Mouse (Mus musculus): ENCODE measurements around the gene Vac14. TPM values are rescaled to one million over a fixed set of nuclear protein-coding genes. Genes with fewer than 3 reads are reported as not detected.
A peak's percentile ranks its signal among the peaks of the same experiment; 100 is the strongest.
"Not testable (repeated sequence)": the region's sequence is repeated elsewhere in the genome, so short reads cannot be mapped to it uniquely, and the experiment has no call there.

Gene Vac14
- polyA plus RNA-seq, 1 experiment from 2014 or later, result 23.6 TPM

GRCm38 (mm10) chr8:110650838-110651237, 32.5 kb downstream of the Vac14 start:
- Histone ChIP-seq H3K4me3 (replicated peaks) (no peak overlapping the region), H3K9ac (replicated peaks) (no peak overlapping the region), H3K27ac (no peak overlapping the region), H3K27me3 (no peaks in the 10 kb centered on the region), H3K9me3 (no peaks in the 10 kb centered on the region), H3K4me2 (replicated peaks) (no peak overlapping the region), H3K36me3 (peaks cover 49% of the 10 kb centered on the region), H3K4me1 (replicated peaks) (peaks cover 12% of the 10 kb centered on the region; the same call in 1 of the 2 replicates)
- no peak for ATAC-seq
- 91% methylated on average over 9 of the region's 9 CpGs for WGBS

GRCm38 (mm10) chr8:110651847-110652246, 33.5 kb downstream of the Vac14 start:
- Histone ChIP-seq H3K27me3 (no peaks in the 10 kb centered on the region), H3K9me3 (no peaks in the 10 kb centered on the region), H3K9ac (replicated peaks) (no peak overlapping the region), H3K36me3 (peaks cover 48% of the 10 kb centered on the region), H3K27ac (no peak overlapping the region), H3K4me2 (replicated peaks) (no peak overlapping the region), H3K4me3 (replicated peaks) (no peak overlapping the region), H3K4me1 (replicated peaks) (peaks cover 12% of the 10 kb centered on the region; the same call in 1 of the 2 replicates)
- ATAC-seq, result no peak
- WGBS, result 91% methylated on average over 4 of the region's 4 CpGs

GRCm38 (mm10) chr8:110654075-110655060, 36.0 kb downstream of the Vac14 start:
- H3K36me3 ChIP-seq, result peaks cover 56% of the 10 kb centered on the region
- ATAC-seq, result no peak
- WGBS, result 57% methylated on average over 9 of the region's 9 CpGs

GRCm38 (mm10) chr8:110655827-110656226, 37.4 kb downstream of the Vac14 start:
- ATAC-seq, result no peak
- WGBS, result 90% methylated on average over 1 of the region's 1 CpGs
- Histone ChIP-seq H3K4me3 (replicated peaks) (no peak overlapping the region), H3K9me3 (no peaks in the 10 kb centered on the region), H3K27ac (no peak overlapping the region), H3K36me3 (peaks cover 51% of the 10 kb centered on the region), H3K9ac (replicated peaks) (no peak overlapping the region), H3K27me3 (no peaks in the 10 kb centered on the region), H3K4me2 (replicated peaks) (no peak overlapping the region), H3K4me1 (replicated peaks) (peaks cover 12% of the 10 kb centered on the region; the same call in 1 of the 2 replicates)

More at GRCm38 (mm10) chr8:110654075-110655060, 36.0 kb downstream of the Vac14 start:
- peak overlapping the region; percentile 35 for H3K27ac ChIP-seq
- H3K4me3 ChIP-seq (replicated peaks), result no peak overlapping the region
- no peaks in the 10 kb centered on the region for H3K27me3 ChIP-seq
- no peak overlapping the region for H3K4me2 ChIP-seq (replicated peaks)
- no peak overlapping the region for H3K9ac ChIP-seq (replicated peaks)
- peaks cover 12% of the 10 kb centered on the region; the same call in 1 of the 2 replicates for H3K4me1 ChIP-seq (replicated peaks)
- H3K9me3 ChIP-seq, result no peaks in the 10 kb centered on the region

- no peak for ATAC-seq
- no peaks in the 10 kb centered on the region for H3K9me3 ChIP-seq
- H3K4me3 ChIP-seq (replicated peaks), result no peak overlapping the region
- no peak overlapping the region for H3K27ac ChIP-seq
- peaks cover 43% of the 10 kb centered on the region for H3K36me3 ChIP-seq
- WGBS, result 95% methylated on average over 2 of the region's 2 CpGs
- no peaks in the 10 kb centered on the region for H3K27me3 ChIP-seq
- no peak overlapping the region for H3K9ac ChIP-seq (replicated peaks)
- H3K4me2 ChIP-seq (replicated peaks), result no peak overlapping the region
- H3K4me1 ChIP-seq (replicated peaks), result peaks cover 12% of the 10 kb centered on the region; the same call in 1 of the 2 replicates
Measured at GRCm38 (mm10) chr8:110657661-110658060, 39.3 kb downstream of the Vac14 start.

GRCm38 (mm10) chr8:110660121-110660520, 41.7 kb downstream of the Vac14 start:
- Histone ChIP-seq H3K4me3 (replicated peaks) (no peak overlapping the region), H3K9ac (replicated peaks) (no peak overlapping the region), H3K27ac (no peak overlapping the region), H3K27me3 (no peaks in the 10 kb centered on the region), H3K9me3 (no peaks in the 10 kb centered on the region), H3K36me3 (peaks cover 33% of the 10 kb centered on the region), H3K4me2 (replicated peaks) (no peak overlapping the region), H3K4me1 (replicated peaks) (peaks cover 25% of the 10 kb centered on the region)
- no peak for ATAC-seq

GRCm38 (mm10) chr8:110662545-110662944, 44.2 kb downstream of the Vac14 start:
- Histone ChIP-seq H3K9ac (replicated peaks) (no peak overlapping the region), H3K4me1 (replicated peaks) (peaks cover 27% of the 10 kb centered on the region), H3K27ac (peak overlapping the region; percentile 83; the same call in 1 of the 2 replicates), H3K4me3 (replicated peaks) (no peak overlapping the region), H3K4me2 (replicated peaks) (no peak overlapping the region), H3K27me3 (no peaks in the 10 kb centered on the region), H3K9me3 (no peaks in the 10 kb centered on the region), H3K36me3 (peaks cover 25% of the 10 kb centered on the region)
- 74% methylated on average over 5 of the region's 5 CpGs for WGBS
- ATAC-seq, result no peak

GRCm38 (mm10) chr8:110663015-110663742, 44.8 kb downstream of the Vac14 start:
- WGBS, result 85% methylated on average over 6 of the region's 6 CpGs
- no peak for ATAC-seq

GRCm38 (mm10) chr8:110664202-110664896, 46.0 kb downstream of the Vac14 start:
- no peak overlapping the region for H3K4me3 ChIP-seq (replicated peaks)
- H3K9ac ChIP-seq (replicated peaks), result no peak overlapping the region; the same call in 1 of the 2 replicates
- ATAC-seq, result peak; percentile 89
- H3K9me3 ChIP-seq, result no peaks in the 10 kb centered on the region
- peaks cover 21% of the 10 kb centered on the region for H3K36me3 ChIP-seq
- peak overlapping the region; percentile 83 for H3K27ac ChIP-seq
- peaks cover 27% of the 10 kb centered on the region for H3K4me1 ChIP-seq (replicated peaks)
- H3K27me3 ChIP-seq, result no peaks in the 10 kb centered on the region
- 38% methylated on average over 7 of the region's 7 CpGs for WGBS
- no peak overlapping the region for H3K4me2 ChIP-seq (replicated peaks)

More at GRCm38 (mm10) chr8:110663015-110663742, 44.8 kb downstream of the Vac14 start:
- Histone ChIP-seq H3K27ac (peak overlapping the region; percentile 83), H3K36me3 (peaks cover 19% of the 10 kb centered on the region), H3K9ac (replicated peaks) (no peak overlapping the region), H3K4me2 (replicated peaks) (no peak overlapping the region), H3K9me3 (no peaks in the 10 kb centered on the region), H3K4me3 (replicated peaks) (no peak overlapping the region), H3K27me3 (no peaks in the 10 kb centered on the region), H3K4me1 (replicated peaks) (peaks cover 27% of the 10 kb centered on the region)

- no peak overlapping the region for H3K4me3 ChIP-seq (replicated peaks)
- peak overlapping the region; percentile 83 for H3K27ac ChIP-seq
- H3K27me3 ChIP-seq, result no peaks in the 10 kb centered on the region
- peaks cover 20% of the 10 kb centered on the region for H3K36me3 ChIP-seq
- WGBS, result 78% methylated on average over 3 of the region's 3 CpGs
- no peak overlapping the region for H3K4me2 ChIP-seq (replicated peaks)
- ATAC-seq, result no peak
- no peak overlapping the region; the same call in 1 of the 2 replicates for H3K9ac ChIP-seq (replicated peaks)
- H3K9me3 ChIP-seq, result no peaks in the 10 kb centered on the region
- H3K4me1 ChIP-seq (replicated peaks), result peaks cover 27% of the 10 kb centered on the region
Measured at GRCm38 (mm10) chr8:110665000-110665399, 46.6 kb downstream of the Vac14 start.

GRCm38 (mm10) chr8:110667590-110668177, 49.3 kb downstream of the Vac14 start:
- not testable (repeated sequence) for H3K27ac ChIP-seq; H3K9me3 ChIP-seq; H3K27me3 ChIP-seq; ATAC-seq; H3K4me3 ChIP-seq (replicated peaks); H3K4me2 ChIP-seq (replicated peaks); H3K9ac ChIP-seq (replicated peaks)
- Histone ChIP-seq H3K36me3 (peaks cover 21% of the 10 kb centered on the region), H3K4me1 (replicated peaks) (peaks cover 27% of the 10 kb centered on the region)
- 88% methylated on average over 8 of the region's 8 CpGs for WGBS

Data from midbrain, embryonic 13.5 days (tissue).